Mouse (Mus musculus): ENCODE results near the gene Gss.

DNA sequence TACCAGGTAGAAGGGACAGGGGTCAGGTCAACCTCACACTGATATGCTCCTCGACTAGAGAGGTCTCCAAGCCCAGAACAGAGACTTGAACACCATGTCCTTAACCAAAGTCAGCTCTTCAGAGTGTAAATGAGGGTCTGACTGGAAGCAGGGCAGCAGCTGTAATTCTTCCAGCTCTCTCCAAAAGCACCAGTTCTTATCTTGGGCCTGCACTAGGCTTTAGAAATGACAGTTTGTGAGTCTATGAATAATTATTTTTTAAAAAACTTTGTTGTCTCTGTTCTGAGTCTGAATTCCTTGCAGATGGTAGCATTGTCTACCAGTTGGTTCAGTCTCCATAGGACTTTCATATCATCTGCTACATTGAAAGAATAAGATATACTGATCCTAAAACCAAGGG lies 30.4 kb downstream of the Gss start:
- TF ChIP-seq CTCF (IDR thresholded peaks at IDR 0.05; ENCODE audit: low read depth, low read length) (no peak), POLR2A (IDR thresholded peaks at IDR 0.05; ENCODE audit: extremely low read depth, insufficient read depth, low read length) (no peak)
